Mouse (Mus musculus): ENCODE measurements at regions not wholly inside any gene's neighbourhood (a gene's known extent, or its start where the extent isn't known, plus 50 kb on each side); places are given as distances from the start of the nearest gene placed in this dataset.

DNA sequence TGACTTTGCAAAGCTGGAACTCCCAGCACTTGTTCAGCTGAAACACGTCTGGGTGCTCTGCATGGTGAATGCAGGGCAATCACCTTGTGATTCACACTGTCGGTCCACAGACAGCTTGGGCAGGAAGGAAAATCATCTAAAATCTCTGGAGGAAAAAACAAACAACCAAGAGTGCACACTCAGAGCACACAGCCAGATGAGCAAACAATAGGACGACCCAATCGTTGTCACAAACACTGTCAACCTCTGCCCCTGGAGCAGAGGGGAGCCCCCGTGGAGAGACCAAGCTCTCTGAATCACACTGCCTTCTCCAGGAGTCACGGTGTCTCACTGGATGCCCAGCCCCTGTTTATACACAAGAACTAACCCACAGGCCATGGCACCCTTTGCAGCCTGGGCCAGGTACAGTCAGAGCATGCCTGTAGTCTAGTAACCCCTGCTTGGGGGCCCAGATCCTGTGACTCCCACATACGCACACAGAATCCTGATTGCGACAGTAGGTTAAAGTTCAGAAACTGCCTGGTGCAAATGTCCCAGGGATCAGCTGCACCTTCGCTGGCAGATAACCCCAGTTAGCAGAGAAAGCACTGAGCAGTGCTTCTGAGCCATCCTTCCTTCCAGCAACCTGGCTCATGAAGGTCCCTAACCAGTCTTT is 63.0 kb upstream of the Rreb1 start:
- peak; percentile 21 to 66 for DNase-seq

DNA sequence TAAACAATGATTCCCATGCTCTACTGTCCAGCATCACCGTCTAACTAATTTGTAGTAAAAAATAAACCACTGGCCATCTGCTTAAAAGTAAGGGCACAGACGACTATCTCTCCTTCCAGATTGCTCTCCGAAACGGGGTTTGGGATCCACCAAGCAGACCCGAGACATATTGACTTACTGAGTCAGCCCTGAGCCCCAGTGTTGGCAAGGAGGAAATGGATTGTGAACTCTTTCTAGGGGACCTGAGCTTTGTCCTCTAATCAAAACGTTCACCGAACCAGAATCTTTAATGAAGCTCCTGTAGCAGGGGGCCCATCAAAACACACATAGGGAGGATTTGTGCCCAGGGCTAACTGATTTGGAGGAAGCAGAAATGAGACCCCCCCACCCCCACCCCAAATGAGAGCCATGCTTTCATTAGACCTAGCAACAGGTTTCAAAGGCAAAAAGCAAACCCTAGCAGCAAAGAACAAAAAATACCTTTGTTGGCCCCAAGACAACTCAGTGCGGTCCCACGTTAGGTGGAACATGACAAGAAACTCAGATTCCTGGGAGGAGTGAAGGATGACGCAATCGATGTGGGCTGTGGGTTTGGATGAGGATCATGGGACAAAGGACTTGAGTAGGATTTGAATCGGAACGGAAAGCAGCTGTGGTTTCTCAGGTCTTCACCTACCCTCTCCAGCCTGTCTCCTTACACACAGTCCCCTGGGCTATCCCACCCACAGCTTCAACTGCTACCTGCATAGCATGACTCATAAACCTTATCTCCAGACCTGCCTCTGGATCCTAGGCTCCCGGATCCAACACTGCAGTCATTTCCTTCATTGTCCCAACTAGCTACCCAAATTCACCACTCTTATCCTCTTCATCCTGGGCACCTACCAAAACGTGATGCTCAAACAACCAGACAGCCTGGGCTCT is 62.2 kb upstream of the Rreb1 start:
- no peak for DNase-seq

DNA sequence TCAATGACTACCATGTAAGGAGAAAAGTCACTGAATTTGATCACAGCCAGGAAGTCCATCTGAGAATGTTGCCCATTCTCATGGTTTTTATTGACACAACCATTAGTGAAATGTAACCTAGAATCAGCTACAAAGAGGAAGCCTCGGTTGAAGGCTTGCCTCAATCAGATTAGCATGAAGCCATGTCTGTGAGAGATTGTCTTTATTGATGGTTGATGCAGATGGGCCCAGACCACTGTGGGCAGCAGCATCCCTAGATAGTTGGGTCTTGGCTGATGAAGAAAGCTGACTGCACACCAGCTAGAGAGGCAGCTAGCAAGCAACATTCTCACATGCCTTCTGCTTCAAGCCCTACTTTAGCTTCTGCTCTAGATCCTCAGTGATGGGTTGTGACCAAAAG is 60.4 kb upstream of the Rreb1 start:
- DNase-seq: no peak

DNA sequence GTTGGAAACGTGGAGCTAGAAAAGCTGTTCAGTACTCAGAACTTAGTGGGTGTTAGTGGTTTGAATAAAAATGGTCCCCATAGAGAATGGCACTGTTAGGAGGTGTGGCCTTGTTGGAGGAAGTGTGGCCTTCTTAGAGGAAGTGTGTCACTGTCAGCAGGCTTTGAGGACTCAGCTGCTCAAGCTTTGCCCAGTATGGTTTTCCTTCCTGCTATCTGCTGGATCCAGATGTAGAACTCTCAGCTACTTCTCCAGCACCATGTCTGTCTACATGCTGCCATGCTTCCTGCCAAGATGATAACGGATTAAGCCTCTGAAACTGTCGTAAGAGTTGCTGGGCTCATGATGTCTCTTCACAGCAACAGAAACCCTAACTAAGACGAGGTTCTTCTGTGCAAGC is 59.8 kb upstream of the Rreb1 start:
- DNase-seq: no peak

Measured in kidney, postnatal 36 days (tissue).